20 mouse cellular contexts compared by ENCODE assay signal in genomic region chr5:66190481-66191184, GRCm38 (mm10). TPM values are rescaled to one million over a fixed set of nuclear protein-coding genes. Genes with fewer than 3 reads are reported as not detected.
DNase-seq lines count a peak whose midpoint lies in the region; ATAC-seq and TF ChIP-seq lines count a peak whose summit lies in the region.
"Had no signal": no experiment of that assay in that cellular context is flagged by ENCODE, and none has a peak within 500 bp of the region (broad histone marks: within the 10 kb centered on the region; RNA-seq: fewer than 3 reads in every experiment).

No protein-coding gene starts in this region.

- no peak overlapping the region for H3K4me3 ChIP-seq in lung, adult 2 months (replicated peaks; ENCODE audit: extremely low read depth, low read depth, low read length)
- H3K4me3 ChIP-seq in ES-Bruce4 (ENCODE audit: low read depth, low read length), result no peak overlapping the region
- no peak overlapping the region for H3K4me3 ChIP-seq in hindbrain, embryonic 10.5 days
- H3K4me3 ChIP-seq: embryonic facial prominence, embryonic 15.5 days; forebrain, embryonic 12.5 days; gastrocnemius, adult 2 months; megakaryocyte, embryonic 14.5 days; neural tube, embryonic 13.5 days had no signal

- ATAC-seq in CD4-positive, CD25-positive, alpha-beta regulatory T cell, adult 4 months, result peak; percentile 27
- ATAC-seq: hindbrain, embryonic 16.5 days; liver, postnatal 0 days had no signal

- no peak for TF ChIP-seq POLR2A in lung, adult 2 months (IDR thresholded peaks at IDR 0.05; ENCODE audit: borderline replicate concordance, extremely low read depth, low read depth, low read length)
- TF ChIP-seq POLR2A in ES-Bruce4 (IDR thresholded peaks at IDR 0.05; ENCODE audit: insufficient read depth, low read length), result no peak

- peak; percentile 14 for DNase-seq in lung, postnatal 25 days (ENCODE audit: low spot score)
- no peak for DNase-seq in lung, adult 2 months
- peak; percentile 8 to 24 for DNase-seq in left cerebral cortex, postnatal 36 days (ENCODE audit: low spot score in 2 of 2)
- no peak for DNase-seq in hindbrain, embryonic 10.5 days (ENCODE audit: low spot score)
- DNase-seq in gastrocnemius, adult 8-10 months (ENCODE audit: low spot score in 2 of 2), result no peak
- DNase-seq: adrenal gland, postnatal 10 days; cerebellum, adult 8-10 months; gastrocnemius, adult 2 months; heart, postnatal 14 days; kidney, adult 18-20 months; kidney, postnatal 36 days; liver, postnatal 0 days had no signal

- no peaks in the 10 kb centered on the region for H3K4me1 ChIP-seq in lung, adult 2 months (ENCODE audit: control insufficient read depth, insufficient read depth, low read length)
- no peaks in the 10 kb centered on the region for H3K4me1 ChIP-seq in ES-Bruce4 (ENCODE audit: control insufficient read depth, insufficient read depth, low read length)
- H3K4me1 ChIP-seq in hindbrain, embryonic 10.5 days (replicated peaks), result no peaks in the 10 kb centered on the region
- H3K4me1 ChIP-seq: embryonic facial prominence, embryonic 15.5 days; forebrain, embryonic 12.5 days; megakaryocyte, embryonic 14.5 days; neural tube, embryonic 13.5 days had no signal

- intact Hi-C loops in left cerebral cortex, postnatal 36 days (cut with DNase I), result no loop called here

- 62% methylated on average over 16 of the region's 16 CpGs for WGBS in lung, adult 2 months
- WGBS in hindbrain, embryonic 10.5 days, result 83% methylated on average over 16 of the region's 16 CpGs

- no peak for TF ChIP-seq CTCF in lung, adult 2 months (IDR thresholded peaks at IDR 0.05; ENCODE audit: insufficient read depth, low read length)
- no peak for TF ChIP-seq CTCF in ES-Bruce4 (IDR thresholded peaks at IDR 0.05; ENCODE audit: low read depth, low read length)

- H3K9ac ChIP-seq in ES-Bruce4 (ENCODE audit: low read depth, poor library complexity, severe bottlenecking), result peak overlapping the region; percentile 27; the same call in 1 of the 2 replicates
- H3K9ac ChIP-seq: embryonic facial prominence, embryonic 15.5 days; forebrain, embryonic 12.5 days; liver, postnatal 0 days; neural tube, embryonic 13.5 days had no signal

- no peaks in the 10 kb centered on the region for H3K36me3 ChIP-seq in ES-Bruce4 (ENCODE audit: control insufficient read depth, insufficient read depth, low read length, poor library complexity, severe bottlenecking)
- H3K36me3 ChIP-seq in hindbrain, embryonic 10.5 days, result no peaks in the 10 kb centered on the region
- H3K36me3 ChIP-seq: embryonic facial prominence, embryonic 15.5 days; forebrain, embryonic 12.5 days; G1E; neural tube, embryonic 13.5 days had no signal

- no peak overlapping the region for H3K27ac ChIP-seq in ES-Bruce4 (ENCODE audit: insufficient read depth, low read length)
- no peak overlapping the region for H3K27ac ChIP-seq in hindbrain, embryonic 10.5 days
- H3K27ac ChIP-seq: embryonic facial prominence, embryonic 15.5 days; forebrain, embryonic 12.5 days; gastrocnemius, adult 2 months; neural tube, embryonic 13.5 days had no signal

- no peaks in the 10 kb centered on the region for H3K9me3 ChIP-seq in ES-Bruce4 (replicated peaks; ENCODE audit: control insufficient read depth, insufficient read depth, low read length, poor library complexity, severe bottlenecking)
- no peaks in the 10 kb centered on the region for H3K9me3 ChIP-seq in hindbrain, embryonic 10.5 days
- H3K9me3 ChIP-seq: embryonic facial prominence, embryonic 15.5 days; forebrain, embryonic 12.5 days; megakaryocyte, embryonic 14.5 days; neural tube, embryonic 13.5 days had no signal

- no peaks in the 10 kb centered on the region for H3K27me3 ChIP-seq in ES-Bruce4 (ENCODE audit: control insufficient read depth, insufficient read depth, low read length, poor library complexity, severe bottlenecking)
- H3K27me3 ChIP-seq in hindbrain, embryonic 10.5 days (ENCODE audit: insufficient read depth, poor library complexity, severe bottlenecking), result no peaks in the 10 kb centered on the region
- H3K27me3 ChIP-seq: embryonic facial prominence, embryonic 15.5 days; forebrain, embryonic 12.5 days; neural tube, embryonic 13.5 days had no signal

- TF ChIP-seq EP300 in ES-Bruce4 (IDR thresholded peaks at IDR 0.05; ENCODE audit: insufficient read depth, low read depth, low read length), result no peak

RNA-seq across cellular contexts. Expression of gene Rbm47, which starts 17.7 kb away (rescaled TPM):
- polyA plus RNA-seq in lung, adult 2 months (2012; rRNA removed), result 33.1 and 37.2 TPM in 2 replicates
- under 1 TPM; 0.42 to 0.66 TPM for polyA plus RNA-seq in CD4-positive, CD25-positive, alpha-beta regulatory T cell, adult 4 months (2017; shearing (Covaris generic))
- 82.8 and 88.1 TPM in 2 replicates for polyA plus RNA-seq in ES-Bruce4 (2011; ENCODE audit: insufficient read depth, insufficient read length, low read depth, missing spikeins)
- 1 to 10 TPM; 1.4 to 1.8 TPM for total RNA-seq in left cerebral cortex, postnatal 36 days (2021)
- polyA plus RNA-seq in hindbrain, embryonic 10.5 days (2016; fragmentation: Nextera tagmentation; extraction: Ambion mirVana), result 7.3 and 9.9 TPM in 2 replicates
- 1 to 10 TPM in 1 of 4 experiments, under 1 TPM in 3; 0.27 to 1.8 (median 0.63) TPM for total RNA-seq in gastrocnemius, adult 8-10 months (2022)
- polyA plus RNA-seq: G1E had no signal

Comparison
In these comparisons a context has a peak if more than half of its experiments do, and no peak if none do; other contexts are left out.
1. DNase-seq: peak in lung, postnatal 25 days (single experiment) and left cerebral cortex, postnatal 36 days (2 of 2); none in lung, adult 2 months (single experiment), hindbrain, embryonic 10.5 days (single experiment) and gastrocnemius, adult 8-10 months (0 of 2).